Mouse (Mus musculus): ENCODE data around the gene Ldlr. TPM values are rescaled to one million over a fixed set of nuclear protein-coding genes. Genes with fewer than 3 reads are reported as not detected.

The Ldlr gene
- total RNA-seq, 2 experiments from 2014 or later = 119 to 184 TPM

DNA sequence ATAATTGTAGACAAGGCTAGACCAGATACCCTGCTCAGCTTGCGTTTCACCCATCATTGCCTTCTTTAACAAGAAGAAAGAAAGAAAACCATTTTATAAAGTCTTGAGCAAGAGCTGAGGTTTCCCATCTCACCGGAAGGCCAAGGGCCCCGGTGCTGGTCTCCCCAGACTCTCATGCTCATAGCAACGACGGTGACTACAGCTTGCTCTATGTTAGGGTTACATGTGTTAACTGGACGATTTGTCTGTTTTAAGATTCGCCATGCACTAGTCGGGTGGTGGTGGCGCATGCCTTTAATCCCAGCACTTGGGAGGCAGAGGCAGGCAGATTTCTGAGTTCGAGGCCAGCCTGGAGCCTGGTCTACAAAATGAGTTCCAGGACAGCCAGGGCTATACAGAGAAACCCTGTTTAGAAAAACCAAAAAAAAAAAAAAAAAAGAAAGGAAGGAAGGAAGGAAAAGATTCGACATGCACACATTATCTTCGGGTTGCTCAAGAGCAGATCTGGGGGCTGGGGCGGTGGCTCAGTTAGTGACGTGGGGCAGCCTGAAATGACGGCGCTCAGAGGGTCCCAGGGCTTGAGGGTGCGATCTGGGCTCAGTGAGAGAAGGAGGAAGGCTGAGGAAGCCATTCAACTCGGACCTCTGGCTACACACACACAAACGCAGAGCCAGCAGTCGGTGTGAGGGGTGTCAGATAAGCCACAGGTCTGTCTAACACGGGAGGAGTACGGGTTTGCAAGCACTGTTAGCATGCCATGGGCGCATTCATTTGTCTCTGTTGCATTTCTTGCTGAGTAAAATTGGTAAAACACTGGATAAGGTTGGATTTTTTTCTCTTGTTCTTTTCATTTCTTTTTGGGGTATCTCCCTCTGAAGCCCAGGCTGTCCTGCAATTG lies 2.2 kb downstream of the Ldlr start:
- DNase-seq = no peak

DNA sequence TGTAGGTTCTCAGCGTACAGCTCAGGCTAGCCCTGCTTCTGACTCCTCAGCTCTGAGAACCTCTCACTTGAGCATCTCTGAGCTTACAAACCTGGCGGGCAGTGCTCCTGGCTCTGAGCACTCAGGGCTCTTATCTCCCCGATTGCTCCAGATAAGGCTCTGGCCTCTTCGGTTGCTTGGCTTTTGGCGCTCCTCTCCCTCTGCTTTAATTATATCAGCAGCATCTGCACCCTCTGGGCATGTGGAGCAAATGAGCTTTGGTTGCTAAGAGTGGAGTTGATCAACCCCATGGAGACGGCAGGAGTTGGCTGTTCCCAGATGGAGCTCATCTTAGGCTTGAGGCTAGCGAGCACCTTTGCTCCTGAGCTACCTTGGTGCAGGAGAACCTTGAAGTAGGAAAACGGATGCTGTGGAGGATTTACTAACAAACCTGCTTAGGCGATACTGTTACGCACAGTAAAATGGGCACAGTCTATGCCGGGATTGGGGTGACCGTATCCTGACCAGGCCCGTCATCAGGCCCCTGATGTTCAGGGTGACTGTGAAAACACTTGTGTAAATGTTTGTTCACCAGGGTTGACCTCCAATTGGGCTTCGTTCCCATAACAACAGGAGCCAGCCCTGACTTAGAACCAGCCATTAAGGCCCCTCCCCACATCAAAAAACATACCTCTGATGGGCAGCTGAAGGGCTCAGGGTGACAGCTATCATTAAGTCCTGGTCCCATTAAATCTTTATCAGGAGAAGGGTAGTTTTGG lies 3.1 kb downstream of the Ldlr start:
- no peak for DNase-seq

DNA sequence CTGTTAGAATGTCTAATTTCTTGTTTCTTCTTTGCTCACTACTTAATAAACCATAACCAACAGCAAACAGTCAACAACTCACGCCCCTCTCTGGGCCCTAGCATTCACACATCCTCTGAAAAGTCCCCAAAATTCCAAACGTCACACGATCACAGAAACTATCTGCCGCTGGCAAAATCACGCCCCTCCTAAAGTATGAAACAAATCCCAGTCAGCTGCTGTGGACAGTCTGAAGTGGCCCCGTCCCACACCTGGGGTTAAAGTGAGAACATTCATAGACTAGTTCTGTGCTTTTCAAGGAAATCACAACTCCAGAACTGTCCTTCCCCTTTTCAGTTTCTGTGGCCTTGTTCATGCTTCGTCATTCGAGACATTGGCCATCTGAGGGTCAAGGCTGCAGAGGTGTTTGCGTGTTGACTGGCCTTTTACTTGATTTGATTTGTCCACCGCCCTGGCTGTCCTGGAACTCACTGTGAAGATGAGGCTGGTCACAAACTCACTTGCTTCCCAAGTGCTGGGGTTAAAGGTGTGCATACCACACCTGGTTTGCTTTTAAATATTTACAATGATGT lies 5.1 kb downstream of the Ldlr start:
- DNase-seq = peak; percentile 32 to 58

DNA sequence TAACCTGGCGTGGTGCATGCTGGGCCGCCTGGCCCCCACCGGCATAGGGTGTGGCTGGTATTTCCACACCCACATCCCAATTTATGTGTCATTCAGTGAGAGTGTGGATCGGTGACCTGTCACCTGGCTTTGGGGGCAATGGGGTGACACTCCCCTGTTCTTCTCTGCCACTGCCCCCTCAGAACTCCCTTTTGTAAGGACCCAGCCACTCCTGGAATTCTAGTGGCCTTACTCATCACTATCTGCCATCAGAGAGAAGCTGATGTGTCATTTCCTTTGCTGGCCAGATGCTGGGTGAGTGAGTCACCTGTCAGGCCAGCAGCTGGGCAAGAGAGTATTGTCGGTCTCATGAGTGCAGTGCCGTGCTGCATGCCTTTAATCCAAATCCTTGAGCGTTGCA lies 6.0 kb downstream of the Ldlr start:
- DNase-seq = peak; percentile 65 to 75

DNA sequence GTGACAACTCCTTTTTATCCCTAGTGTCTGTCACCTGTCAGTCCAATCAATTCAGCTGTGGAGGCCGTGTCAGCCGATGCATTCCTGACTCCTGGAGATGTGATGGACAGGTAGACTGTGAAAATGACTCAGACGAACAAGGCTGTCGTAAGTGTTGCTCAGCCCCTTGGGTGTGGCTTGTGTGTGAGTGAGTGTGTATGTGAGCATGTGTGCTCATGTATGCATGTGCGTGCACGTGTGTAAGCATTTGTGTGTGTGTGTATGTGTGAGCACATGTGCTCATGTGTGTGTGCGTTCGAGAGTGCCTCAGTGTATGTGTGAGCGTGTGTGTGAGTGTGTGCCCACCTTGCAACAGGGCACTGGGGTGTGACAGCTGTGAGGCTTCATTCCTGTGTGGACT lies 9.0 kb downstream of the Ldlr start:
- DNase-seq = no peak

DNA sequence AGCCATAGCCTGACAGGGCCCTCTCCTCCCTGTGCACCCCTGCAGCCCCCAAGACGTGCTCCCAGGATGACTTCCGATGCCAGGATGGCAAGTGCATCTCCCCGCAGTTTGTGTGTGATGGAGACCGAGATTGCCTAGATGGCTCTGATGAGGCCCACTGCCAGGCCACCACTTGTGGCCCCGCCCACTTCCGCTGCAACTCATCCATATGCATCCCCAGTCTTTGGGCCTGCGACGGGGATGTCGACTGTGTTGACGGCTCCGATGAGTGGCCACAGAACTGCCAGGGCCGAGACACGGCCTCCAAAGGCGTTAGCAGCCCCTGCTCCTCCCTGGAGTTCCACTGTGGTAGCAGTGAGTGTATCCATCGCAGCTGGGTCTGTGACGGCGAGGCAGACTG lies 10.2 kb downstream of the Ldlr start:
- no peak for DNase-seq

DNA sequence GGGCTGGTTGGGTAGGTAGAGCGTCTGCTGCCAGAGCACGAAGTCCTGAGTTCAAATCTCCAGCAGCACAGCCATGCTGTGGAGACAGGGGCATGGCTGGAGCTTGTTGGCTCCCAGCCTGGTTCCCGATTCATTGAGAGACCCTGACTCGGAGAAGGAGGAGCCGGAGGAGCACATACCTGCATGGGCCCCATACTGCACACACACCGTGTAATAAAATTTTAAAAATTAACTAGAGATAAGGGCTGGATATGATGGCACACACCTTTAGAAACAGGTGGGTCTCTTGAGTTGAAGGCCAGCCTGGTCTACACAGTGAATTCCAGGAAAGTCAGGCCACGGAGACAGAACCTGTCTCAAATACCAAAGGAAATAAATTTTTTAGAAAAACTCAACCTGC lies 10.7 kb downstream of the Ldlr start:
- no peak for DNase-seq

DNA sequence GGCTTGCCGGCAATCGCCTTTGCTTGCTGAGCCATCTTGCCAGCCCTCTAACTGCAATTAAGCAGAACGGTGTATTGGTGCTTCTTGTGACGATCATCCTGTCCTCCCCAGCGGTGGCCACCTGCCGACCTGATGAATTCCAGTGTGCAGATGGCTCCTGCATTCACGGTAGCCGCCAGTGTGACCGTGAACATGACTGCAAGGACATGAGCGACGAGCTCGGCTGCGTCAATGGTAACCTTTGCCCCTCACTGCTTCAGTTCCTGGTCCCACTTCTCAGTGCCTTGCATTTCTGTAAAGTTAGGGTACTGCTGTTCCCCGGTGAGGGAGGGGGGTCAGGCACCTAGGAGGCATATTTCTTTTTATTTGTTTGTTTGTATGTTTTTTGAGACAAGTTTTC lies 11.8 kb downstream of the Ldlr start:
- peak; percentile 34 to 44 for DNase-seq

DNA sequence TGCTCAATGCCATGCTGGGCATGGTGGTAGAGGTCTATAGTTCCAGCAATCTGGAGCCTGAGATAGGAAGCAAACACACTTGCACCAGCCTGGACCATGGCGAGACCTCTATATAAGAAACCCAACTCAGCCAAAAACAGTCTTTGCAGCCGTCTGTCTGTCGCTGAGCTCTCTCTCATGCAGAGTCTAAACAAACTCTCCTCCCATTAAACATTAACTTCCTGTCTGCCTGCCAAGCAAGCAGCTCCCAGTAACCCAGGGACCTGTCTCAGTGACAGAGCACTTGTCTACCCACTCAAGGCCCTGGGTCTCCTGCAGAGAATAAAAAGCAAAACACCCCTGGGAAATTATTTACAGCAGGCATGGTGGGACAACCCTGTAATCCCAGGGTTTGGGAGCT lies 13.3 kb downstream of the Ldlr start:
- DNase-seq = no peak

DNA sequence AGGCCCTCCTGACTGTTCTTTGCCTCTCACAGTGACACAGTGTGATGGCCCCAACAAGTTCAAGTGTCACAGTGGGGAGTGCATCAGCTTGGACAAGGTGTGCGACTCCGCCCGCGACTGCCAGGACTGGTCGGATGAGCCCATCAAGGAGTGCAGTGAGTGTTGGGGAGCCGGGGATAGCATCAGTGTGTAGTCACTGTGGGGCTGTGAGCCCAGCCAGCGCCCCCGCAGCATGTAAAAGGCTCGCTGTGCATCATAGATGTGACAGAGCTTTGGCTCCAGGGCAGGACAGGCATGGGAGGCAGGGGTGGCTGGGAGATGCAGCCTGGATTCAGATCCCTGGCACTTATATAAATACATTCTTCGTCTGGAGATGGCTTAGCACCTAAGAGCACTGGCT lies 13.9 kb downstream of the Ldlr start:
- DNase-seq = no peak

DNA sequence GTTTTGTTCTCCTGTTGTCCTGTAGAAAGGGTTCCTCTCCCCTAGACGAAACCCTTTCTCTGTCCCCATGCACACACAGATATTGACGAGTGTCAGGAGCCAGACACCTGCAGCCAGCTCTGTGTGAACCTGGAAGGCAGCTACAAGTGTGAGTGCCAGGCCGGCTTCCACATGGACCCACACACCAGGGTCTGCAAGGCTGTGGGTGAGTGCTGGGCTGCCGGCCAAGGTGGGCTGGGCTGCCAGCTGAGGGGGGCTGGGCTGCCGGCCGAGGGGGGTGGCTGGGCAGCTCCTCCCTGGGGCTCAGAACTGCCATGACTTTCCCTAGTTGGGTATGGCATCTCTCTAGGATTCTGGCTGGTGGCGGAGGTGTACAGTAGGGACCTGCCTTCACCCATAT lies 15.5 kb downstream of the Ldlr start:
- no peak for DNase-seq

DNA sequence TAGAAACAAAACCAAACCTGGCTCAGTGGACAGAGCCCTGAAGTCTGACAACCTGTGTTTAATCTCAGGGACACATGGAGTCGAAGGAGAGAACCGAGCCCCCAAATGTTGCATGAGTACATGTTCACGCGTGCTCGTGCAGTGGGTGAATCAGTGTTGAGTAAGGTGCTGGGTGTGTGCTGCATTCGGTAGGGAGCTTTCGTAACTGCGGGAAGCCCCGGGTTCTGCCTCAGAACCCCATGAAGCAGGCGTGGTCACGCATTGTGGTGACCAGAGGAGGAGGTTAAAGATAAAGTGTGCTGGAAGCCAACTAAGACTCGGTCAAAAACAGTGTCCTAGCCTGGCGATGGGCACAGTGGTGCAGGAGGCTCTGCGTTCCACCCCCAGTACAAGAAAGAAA lies 17.1 kb downstream of the Ldlr start:
- DNase-seq = no peak

DNA sequence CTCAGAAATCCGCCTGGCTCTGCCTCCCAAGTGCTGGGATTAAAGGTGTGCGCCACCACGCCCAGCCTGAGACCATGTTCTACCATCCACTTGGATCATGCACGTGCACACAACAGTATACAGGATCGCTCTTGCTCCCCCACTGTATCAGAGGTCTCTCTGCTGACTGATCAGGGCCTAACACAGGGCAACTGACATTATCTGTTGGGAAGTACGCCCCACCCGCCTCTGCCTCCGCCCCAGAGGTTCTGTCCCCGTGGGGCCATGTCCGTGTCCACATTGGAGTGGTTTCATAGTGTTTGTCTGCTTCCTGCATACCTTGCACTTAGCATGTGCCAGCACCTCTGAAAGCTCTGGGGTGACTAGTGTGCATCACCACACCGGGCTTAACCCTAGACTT lies 18.2 kb downstream of the Ldlr start:
- DNase-seq = no peak

DNA sequence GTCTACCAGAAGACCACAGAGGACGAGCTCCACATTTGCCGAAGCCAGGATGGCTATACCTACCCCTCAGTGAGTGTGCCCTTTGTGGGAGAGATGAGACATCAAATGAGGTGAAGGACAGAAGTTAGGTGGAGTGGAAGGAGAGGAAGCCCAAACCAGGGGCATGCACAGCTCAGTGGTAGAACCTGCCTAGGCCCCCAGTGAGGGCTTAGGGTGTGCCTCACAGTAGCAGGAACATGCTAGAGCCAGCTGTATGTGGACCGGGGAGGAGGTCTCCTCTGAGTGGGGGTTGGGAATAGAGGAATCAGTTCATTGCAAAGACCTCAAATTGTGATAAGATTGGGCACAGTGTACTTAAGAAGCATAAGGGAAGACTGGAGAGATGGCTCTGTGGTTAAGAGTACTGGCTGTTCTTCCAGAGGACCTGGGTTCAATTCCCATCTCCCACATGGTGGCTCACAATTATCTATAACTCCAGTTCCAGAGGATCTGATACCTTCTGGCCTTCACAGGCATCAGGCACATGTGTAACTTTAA lies 24.0 kb downstream of the Ldlr start:
- no peak for DNase-seq

DNA sequence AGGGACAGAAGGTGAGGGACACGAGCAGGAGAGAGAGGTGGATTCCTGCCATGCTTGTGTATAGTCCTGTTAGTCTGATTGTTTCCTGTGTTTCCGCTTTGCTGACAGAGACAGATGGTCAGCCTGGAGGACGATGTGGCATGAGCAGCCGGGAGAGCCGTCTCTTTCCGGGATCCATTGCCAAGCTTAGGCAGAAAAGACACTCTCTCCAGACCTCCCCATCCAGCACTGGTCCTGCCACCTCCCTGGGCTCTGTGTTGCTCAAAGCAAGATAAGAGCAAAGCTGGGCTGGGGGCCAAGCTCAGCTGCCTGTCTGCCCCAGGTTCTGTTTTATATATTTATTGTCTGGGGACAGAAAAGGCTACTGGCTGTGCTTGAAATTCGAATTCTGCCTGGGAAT lies 24.8 kb downstream of the Ldlr start:
- peak; percentile 78 to 82 for DNase-seq

DNA sequence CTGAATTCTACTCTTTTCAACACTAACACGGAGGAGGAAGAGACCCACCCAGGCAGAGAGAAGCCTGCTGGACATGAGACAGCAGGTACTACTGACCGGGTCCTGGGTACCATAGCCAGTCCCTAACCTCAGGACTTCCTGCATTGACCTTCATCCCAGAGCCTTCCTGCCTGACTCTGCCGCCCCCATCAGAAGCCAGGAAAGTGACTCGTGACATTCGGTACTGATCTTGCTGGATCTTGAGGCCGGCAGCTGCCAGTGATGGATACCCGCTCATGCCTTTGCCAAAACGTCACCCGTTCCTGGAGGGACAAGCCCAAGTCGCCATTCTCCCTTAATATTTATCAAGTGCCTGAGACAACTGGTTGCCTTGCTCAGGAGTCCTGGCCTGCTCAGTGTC lies 25.2 kb downstream of the Ldlr start:
- DNase-seq = peak in 1 of 2 experiments; percentile 19

DNA sequence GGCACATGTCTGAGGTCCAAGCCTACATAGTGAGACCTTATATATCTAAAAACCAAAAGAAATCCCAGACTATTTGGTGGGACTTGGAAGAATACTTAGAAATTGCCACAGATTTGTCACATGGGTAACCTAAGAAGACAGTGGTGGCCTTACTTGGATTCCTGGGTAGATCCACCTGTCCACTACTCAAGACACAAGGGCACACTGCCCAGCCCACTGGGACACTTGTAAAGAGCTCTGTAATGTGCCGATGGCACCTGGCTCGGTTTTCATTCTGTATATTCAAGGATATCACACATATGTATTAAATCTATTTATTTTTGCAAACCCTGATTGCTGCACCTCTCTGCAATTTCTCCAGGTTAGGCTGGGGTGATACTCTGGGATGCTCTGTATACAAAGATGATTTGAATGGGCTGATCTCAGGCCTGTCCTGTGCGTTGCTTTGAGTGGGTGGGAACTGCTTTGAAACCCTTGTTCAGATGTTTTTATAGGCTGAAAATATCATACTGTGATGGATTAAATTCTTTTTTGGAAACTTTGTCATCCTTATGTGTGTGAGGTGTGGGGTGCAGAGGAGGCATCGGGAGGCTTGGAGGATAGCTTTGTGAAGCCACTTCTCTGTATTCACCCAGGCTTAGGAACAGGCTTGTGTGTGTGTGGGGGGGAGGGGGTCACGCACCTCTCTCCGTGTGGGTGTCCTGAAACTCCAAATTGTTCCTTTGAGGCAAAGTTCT lies 26.3 kb downstream of the Ldlr start:
- DNase-seq = no peak

DNA sequence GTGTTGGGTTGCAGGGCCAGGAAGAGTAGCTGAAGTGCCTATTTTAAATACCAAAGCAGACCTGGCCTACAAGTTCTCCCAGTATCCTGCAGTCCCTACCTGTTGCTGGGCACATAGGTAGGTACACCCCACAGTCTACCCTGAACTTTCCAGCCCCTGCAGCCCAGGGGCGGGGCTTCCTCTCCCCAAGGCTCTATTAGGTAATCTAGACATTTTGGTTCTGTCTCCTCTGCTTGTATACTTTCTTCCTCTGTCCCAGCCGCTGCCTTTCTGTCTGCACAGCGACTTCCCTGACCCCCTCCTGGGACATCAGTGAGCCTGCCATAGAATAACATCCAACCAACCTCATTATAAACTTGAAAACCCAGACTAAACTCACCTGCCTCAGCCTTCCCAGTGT lies 27.1 kb downstream of the Ldlr start:
- peak in 1 of 2 experiments; percentile 32 for DNase-seq

DNA sequence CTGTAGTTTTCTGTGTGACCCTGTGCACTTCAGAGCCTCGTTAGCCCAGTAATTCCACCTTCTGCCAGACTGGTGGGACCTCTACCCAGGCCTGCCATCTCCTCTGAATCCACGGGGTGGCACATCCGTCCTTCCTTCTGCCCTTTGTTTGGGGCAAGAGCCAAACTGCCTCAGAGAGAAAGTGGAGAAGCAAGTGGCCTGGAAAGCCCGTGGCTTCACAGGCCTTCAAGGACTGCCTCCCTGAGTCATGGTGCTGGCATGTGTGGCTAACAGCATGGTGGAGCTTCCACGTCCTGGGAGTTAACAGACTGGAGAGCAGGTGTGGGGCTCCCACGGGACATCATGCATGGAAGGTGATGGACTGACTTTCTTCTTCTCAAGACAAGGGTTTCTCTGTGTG lies 28.1 kb downstream of the Ldlr start:
- DNase-seq = peak; percentile 80

DNA sequence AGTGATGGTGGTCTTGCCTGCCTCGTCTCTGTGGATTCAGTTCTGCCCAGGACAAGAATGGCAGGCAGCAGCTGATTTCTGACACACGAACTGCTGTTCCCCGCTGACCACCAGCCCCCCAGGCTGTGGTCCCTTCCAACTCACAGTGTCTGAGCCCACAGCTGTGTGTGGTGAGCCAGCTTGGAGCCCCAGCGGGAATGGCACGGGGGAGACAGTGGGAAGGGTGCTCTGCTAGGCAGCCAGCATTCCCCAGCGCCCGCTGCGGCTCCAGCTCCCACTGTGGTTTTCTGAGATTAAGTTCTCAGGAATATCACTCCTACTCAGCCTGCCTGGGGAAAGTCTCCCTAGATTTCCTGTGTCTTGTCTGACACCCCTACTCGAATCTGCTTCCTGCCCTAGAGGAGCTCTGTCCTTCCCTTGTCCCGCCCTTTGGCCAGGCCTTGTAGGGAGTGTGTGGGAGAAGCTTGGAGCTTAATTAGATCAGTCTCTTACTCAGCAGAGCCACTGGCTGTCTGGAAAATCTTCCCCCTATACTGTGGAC lies 29.0 kb downstream of the Ldlr start:
- DNase-seq = peak; percentile 51 to 56

DNA sequence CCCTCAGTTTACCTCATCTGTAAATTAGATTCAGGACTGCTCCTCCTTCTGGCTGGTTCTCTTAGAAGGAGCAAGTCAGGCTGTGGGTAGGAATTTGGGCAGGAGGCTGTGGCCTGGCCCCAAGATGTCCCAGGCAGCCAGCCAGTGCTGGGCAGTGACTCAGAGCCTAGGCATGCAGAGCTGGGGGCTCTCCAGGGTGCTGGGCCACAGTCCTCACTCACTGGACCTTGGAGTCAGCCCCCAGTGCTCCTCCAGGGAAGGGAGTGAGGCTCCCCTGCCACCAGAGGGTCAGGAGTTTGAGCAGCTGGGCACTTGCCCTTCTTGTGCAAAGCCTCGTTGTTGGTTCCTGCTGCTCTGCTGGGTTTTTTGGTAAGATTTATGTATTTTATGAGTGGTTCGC lies 30.7 kb downstream of the Ldlr start:
- DNase-seq = peak; percentile 89 to 92
